Mouse (Mus musculus): ENCODE measurements at regions not wholly inside any gene's neighbourhood (a gene's known extent, or its start where the extent isn't known, plus 50 kb on each side); places are given as distances from the start of the nearest gene placed in this dataset.
A peak's percentile ranks its signal among the peaks of the same experiment; 100 is the strongest.

DNA sequence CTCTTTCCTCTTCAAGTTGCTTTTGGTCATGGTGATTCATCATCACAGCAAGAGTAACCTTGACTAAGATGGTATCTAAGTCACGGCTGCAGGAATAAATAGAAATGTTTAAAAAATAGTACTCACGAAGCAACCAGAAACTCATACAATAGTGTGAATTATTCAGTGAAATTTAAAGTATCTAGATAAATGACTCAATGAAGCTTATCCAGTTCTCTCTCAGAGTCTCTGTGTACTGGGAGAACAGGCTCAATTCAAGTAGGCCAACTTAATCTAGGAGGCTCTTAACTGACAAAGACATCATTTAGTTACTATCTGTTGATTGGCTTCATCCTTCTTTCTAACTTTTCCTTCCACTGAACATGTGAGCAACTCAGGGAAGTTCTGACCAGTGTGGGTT, 175.5 kb upstream of the Pcdh15 start:
- no peaks in the 10 kb centered on the region for H3K9me3 ChIP-seq (ENCODE audit: control insufficient read depth)
- no peak overlapping the region for H3K4me3 ChIP-seq (ENCODE audit: low read depth, low read length)
- H3K4me2 ChIP-seq (replicated peaks; ENCODE audit: low read depth): no peak overlapping the region
- no peaks in the 10 kb centered on the region for H3K36me3 ChIP-seq (ENCODE audit: control insufficient read depth, insufficient read depth)
- WGBS: 85% methylated on average over 2 of the region's 2 CpGs
- no peak for ATAC-seq
- no peak overlapping the region for H3K27ac ChIP-seq (ENCODE audit: low read depth, low read length)
- H3K27me3 ChIP-seq (replicated peaks; ENCODE audit: control insufficient read depth, insufficient read depth, low read length): no peaks in the 10 kb centered on the region
- no peaks in the 10 kb centered on the region for H3K4me1 ChIP-seq (replicated peaks; ENCODE audit: control insufficient read depth, insufficient read depth, low read length)
- H3K9ac ChIP-seq (ENCODE audit: low read depth, low read length): no peak overlapping the region
- no peak for TF ChIP-seq CTCF (IDR thresholded peaks at IDR 0.05; ENCODE audit: low read depth)

DNA sequence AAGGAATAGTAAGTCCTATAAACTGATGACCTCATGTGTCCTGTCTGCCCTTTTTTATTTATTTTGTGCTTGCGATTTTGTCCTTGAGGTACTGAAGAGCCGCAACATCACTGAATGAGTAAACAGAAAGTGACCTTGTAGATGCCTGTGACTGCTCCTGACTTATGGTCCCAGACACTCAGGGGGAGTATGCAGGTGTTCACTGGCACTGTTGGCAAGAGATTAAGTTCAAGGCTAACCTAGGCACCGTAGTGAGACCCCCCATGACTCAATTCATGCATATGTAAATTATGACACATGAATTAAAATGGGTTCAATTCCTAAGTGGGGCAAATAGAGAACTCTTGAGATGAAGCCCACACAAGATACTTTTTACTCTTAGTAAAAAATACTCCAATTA, 142.2 kb upstream of the Pcdh15 start:
- Histone ChIP-seq H3K4me2 (replicated peaks; ENCODE audit: low read depth) (no peak overlapping the region), H3K4me1 (replicated peaks; ENCODE audit: control insufficient read depth, insufficient read depth, low read length) (no peaks in the 10 kb centered on the region), H3K9me3 (ENCODE audit: control insufficient read depth) (no peaks in the 10 kb centered on the region), H3K27ac (ENCODE audit: low read depth, low read length) (no peak overlapping the region), H3K9ac (ENCODE audit: low read depth, low read length) (no peak overlapping the region), H3K36me3 (ENCODE audit: control insufficient read depth, insufficient read depth) (no peaks in the 10 kb centered on the region), H3K4me3 (ENCODE audit: low read depth, low read length) (no peak overlapping the region), H3K27me3 (replicated peaks; ENCODE audit: control insufficient read depth, insufficient read depth, low read length) (no peaks in the 10 kb centered on the region)
- ATAC-seq: no peak
- 49% methylated on average over 3 of the region's 3 CpGs for WGBS
- no peak for TF ChIP-seq CTCF (IDR thresholded peaks at IDR 0.05; ENCODE audit: low read depth)

DNA sequence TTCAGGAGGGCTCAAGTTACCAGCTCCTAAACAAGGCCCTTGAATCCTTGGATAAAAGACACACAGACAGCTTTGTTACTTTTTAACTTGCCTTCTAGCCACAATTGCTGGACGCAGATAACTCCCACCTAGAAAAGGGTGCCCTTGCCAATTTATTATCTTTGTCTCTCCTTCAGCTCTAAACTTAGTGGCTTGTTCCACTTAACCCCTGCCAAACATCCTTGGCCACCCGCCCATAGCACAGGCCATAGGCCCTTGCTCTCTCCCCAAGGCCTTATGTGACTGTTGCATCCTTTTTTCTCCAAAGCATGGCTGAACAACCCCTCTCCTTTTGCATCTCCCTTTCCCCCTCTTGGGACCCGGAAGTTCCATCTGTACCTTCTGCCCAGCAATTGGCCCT, 139.1 kb upstream of the Pcdh15 start:
- no peak overlapping the region for H3K4me2 ChIP-seq (replicated peaks; ENCODE audit: low read depth)
- no peak for TF ChIP-seq CTCF (IDR thresholded peaks at IDR 0.05; ENCODE audit: low read depth)
- H3K27ac ChIP-seq (ENCODE audit: low read depth, low read length): no peak overlapping the region
- H3K9ac ChIP-seq (ENCODE audit: low read depth, low read length): no peak overlapping the region
- H3K27me3 ChIP-seq (replicated peaks; ENCODE audit: control insufficient read depth, insufficient read depth, low read length): no peaks in the 10 kb centered on the region
- no peak for ATAC-seq
- no peak overlapping the region for H3K4me3 ChIP-seq (ENCODE audit: low read depth, low read length)
- H3K4me1 ChIP-seq (replicated peaks; ENCODE audit: control insufficient read depth, insufficient read depth, low read length): no peaks in the 10 kb centered on the region
- 56% methylated on average over 3 of the region's 3 CpGs for WGBS
- no peaks in the 10 kb centered on the region for H3K36me3 ChIP-seq (ENCODE audit: control insufficient read depth, insufficient read depth)
- H3K9me3 ChIP-seq (ENCODE audit: control insufficient read depth): no peaks in the 10 kb centered on the region

DNA sequence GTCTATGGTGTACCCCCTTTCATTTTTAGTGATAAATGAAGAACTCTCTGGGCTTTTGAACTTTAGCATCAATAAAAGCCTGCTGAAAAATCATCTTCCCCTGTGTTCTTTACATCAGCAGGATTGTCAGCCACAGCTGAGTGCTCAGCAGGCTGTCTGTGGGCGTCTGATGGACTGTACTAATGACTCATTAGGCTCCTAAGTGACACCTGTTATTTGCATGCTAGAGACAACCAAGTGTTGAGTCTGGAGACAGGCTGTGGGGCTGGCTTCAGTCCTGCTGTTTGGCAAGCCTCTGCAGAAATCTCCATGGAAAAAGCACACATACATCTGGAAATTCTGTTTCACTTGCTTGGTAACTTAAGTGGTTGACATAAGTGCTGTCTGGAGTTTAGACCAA, 117.8 kb upstream of the Pcdh15 start:
- Histone ChIP-seq H3K9me3 (ENCODE audit: control insufficient read depth) (no peaks in the 10 kb centered on the region), H3K4me3 (ENCODE audit: low read depth, low read length) (no peak overlapping the region), H3K27ac (ENCODE audit: low read depth, low read length) (no peak overlapping the region), H3K36me3 (ENCODE audit: control insufficient read depth, insufficient read depth) (no peaks in the 10 kb centered on the region), H3K4me1 (replicated peaks; ENCODE audit: control insufficient read depth, insufficient read depth, low read length) (no peaks in the 10 kb centered on the region), H3K27me3 (replicated peaks; ENCODE audit: control insufficient read depth, insufficient read depth, low read length) (no peaks in the 10 kb centered on the region), H3K4me2 (replicated peaks; ENCODE audit: low read depth) (no peak overlapping the region), H3K9ac (ENCODE audit: low read depth, low read length) (no peak overlapping the region)
- TF ChIP-seq CTCF (IDR thresholded peaks at IDR 0.05; ENCODE audit: low read depth): no peak
- WGBS: 28% methylated on average over 1 of the region's 1 CpGs
- no peak for ATAC-seq

DNA sequence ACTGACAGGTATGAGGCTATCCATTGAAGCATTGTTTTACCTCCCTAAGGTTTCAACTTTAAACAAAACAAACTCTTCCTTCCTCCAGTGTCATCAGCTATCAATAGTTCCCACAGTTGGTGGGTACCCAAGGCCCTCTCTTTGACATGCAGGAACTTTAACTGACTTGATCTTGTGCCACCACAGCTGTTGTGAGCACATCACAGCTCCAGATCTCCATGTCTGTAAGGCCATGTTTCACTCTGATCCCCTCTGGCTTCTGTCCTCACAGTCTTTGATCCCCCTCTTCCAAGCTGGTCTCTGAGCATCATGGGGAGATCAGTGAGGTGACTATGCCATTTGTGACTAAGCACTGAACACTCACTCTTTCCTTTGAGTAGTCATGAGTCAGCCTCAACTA, 110.8 kb upstream of the Pcdh15 start:
- no peaks in the 10 kb centered on the region for H3K36me3 ChIP-seq (ENCODE audit: control insufficient read depth, insufficient read depth)
- no peak overlapping the region for H3K27ac ChIP-seq (ENCODE audit: low read depth, low read length)
- H3K9me3 ChIP-seq (ENCODE audit: control insufficient read depth): no peaks in the 10 kb centered on the region
- no peaks in the 10 kb centered on the region for H3K27me3 ChIP-seq (replicated peaks; ENCODE audit: control insufficient read depth, insufficient read depth, low read length)
- no peak for ATAC-seq
- H3K9ac ChIP-seq (ENCODE audit: low read depth, low read length): no peak overlapping the region
- H3K4me1 ChIP-seq (replicated peaks; ENCODE audit: control insufficient read depth, insufficient read depth, low read length): no peaks in the 10 kb centered on the region
- TF ChIP-seq CTCF (IDR thresholded peaks at IDR 0.05; ENCODE audit: low read depth): no peak
- H3K4me2 ChIP-seq (replicated peaks; ENCODE audit: low read depth): no peak overlapping the region
- H3K4me3 ChIP-seq (ENCODE audit: low read depth, low read length): no peak overlapping the region

DNA sequence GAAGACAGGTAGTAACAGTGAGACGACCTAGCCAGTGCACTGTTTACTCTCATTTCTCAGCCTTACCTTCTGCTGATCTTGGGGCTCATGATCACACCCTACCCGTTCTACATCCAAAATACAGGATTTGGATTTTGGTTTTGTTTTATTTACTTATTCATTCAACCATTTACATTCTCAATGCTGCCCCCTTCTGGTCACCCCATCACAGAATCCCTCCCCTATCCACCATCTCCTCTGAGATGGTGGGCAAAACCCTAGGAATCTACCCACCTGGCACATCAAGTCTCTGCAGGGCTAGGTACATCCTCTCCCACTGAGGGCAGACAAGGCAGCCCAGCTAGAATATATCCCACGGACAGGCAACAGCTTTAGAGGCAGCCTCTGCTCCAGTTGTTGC, 88.2 kb upstream of the Pcdh15 start:
- no peak overlapping the region for H3K4me3 ChIP-seq (ENCODE audit: low read depth, low read length)
- no peaks in the 10 kb centered on the region for H3K4me1 ChIP-seq (replicated peaks; ENCODE audit: control insufficient read depth, insufficient read depth, low read length)
- H3K27ac ChIP-seq (ENCODE audit: low read depth, low read length): no peak overlapping the region
- no peak overlapping the region for H3K4me2 ChIP-seq (replicated peaks; ENCODE audit: low read depth)
- 59% methylated on average over 3 of the region's 3 CpGs for WGBS
- no peak overlapping the region for H3K9ac ChIP-seq (ENCODE audit: low read depth, low read length)
- TF ChIP-seq CTCF (IDR thresholded peaks at IDR 0.05; ENCODE audit: low read depth): 0 out of 2 replicates have a peak, but pooled peaks have one; percentile 6
- ATAC-seq: no peak
- H3K36me3 ChIP-seq (ENCODE audit: control insufficient read depth, insufficient read depth): no peaks in the 10 kb centered on the region
- no peaks in the 10 kb centered on the region for H3K9me3 ChIP-seq (ENCODE audit: control insufficient read depth)
- H3K27me3 ChIP-seq (replicated peaks; ENCODE audit: control insufficient read depth, insufficient read depth, low read length): no peaks in the 10 kb centered on the region

DNA sequence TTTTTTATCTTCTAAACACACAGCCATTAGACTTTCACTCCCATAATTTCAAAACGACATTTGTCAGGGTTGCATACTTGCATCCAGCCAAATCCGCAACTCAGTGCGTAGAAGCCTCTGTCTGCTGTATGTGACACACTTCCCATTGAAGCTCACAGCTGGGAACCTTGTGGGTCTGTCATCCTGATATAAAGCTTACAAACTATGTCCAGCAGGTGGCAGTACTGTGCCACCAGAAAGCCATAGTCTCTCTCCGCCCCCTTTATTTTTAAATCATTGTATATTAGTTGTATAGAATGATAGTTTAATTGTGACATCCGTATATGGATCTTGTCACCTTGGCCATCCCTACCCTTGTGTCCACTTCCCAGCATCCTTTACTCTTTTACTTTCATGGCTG, 87.3 kb upstream of the Pcdh15 start:
- no peak for ATAC-seq
- Histone ChIP-seq H3K9me3 (ENCODE audit: control insufficient read depth) (no peaks in the 10 kb centered on the region), H3K4me1 (replicated peaks; ENCODE audit: control insufficient read depth, insufficient read depth, low read length) (no peaks in the 10 kb centered on the region), H3K4me2 (replicated peaks; ENCODE audit: low read depth) (no peak overlapping the region), H3K27ac (ENCODE audit: low read depth, low read length) (no peak overlapping the region), H3K4me3 (ENCODE audit: low read depth, low read length) (no peak overlapping the region), H3K9ac (ENCODE audit: low read depth, low read length) (no peak overlapping the region), H3K36me3 (ENCODE audit: control insufficient read depth, insufficient read depth) (no peaks in the 10 kb centered on the region), H3K27me3 (replicated peaks; ENCODE audit: control insufficient read depth, insufficient read depth, low read length) (no peaks in the 10 kb centered on the region)
- peak; percentile 43 for TF ChIP-seq CTCF (IDR thresholded peaks at IDR 0.05; ENCODE audit: low read depth)
- 64% methylated on average over 5 of the region's 5 CpGs for WGBS

Data from intestine, postnatal 0 days (tissue).